Mouse (Mus musculus): ENCODE results near the gene Mgat5b. TPM values are rescaled to one million over a fixed set of nuclear protein-coding genes. Genes with fewer than 3 reads are reported as not detected.

Gene Mgat5b
- polyA plus RNA-seq, 1 experiment = not detected

DNA sequence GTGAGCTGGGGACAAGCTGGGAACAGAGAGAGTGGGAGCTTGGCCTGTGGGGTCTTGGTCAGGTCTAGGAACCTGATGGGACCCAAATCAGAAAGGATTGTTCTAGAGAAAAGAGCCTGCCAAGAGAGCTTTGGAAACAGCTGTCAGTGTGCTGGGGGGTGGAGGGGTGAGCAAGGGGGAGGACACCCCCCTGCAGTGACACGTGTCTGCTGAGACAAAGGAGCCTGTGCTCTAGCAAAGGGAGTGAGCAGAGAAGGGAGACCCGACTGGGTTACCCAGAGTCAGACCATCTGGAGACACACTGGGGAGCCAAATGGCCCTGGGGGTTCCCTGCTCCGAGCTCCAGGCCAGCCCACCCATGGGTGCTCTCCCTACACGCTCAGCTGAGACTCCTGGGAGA lies 54.2 kb downstream of the Mgat5b start:
- no peak overlapping the region for H3K27ac ChIP-seq (ENCODE audit: insufficient read depth, low read length)
- TF ChIP-seq CTCF (IDR thresholded peaks at IDR 0.05; ENCODE audit: extremely low read depth, insufficient read depth, insufficient read length, insufficient replicate concordance) (no peak), POLR2A (IDR thresholded peaks at IDR 0.05; ENCODE audit: low read depth, low read length) (no peak)
- no peaks in the 10 kb centered on the region for H3K36me3 ChIP-seq (ENCODE audit: control insufficient read depth, insufficient read depth, low read length)
- no peak for DNase-seq (ENCODE audit: low read depth in 1 of 2, low spot score in 2 of 2)
- no peak overlapping the region for H3K4me3 ChIP-seq (ENCODE audit: extremely low read depth, insufficient read depth, insufficient read length)
- WGBS = 83% methylated on average over 4 of the region's 4 CpGs
- H3K27me3 ChIP-seq (ENCODE audit: control insufficient read depth, insufficient read depth, low read length) = no peaks in the 10 kb centered on the region
- H3K4me1 ChIP-seq (ENCODE audit: control insufficient read depth, insufficient read depth, insufficient read length) = no peaks in the 10 kb centered on the region

DNA sequence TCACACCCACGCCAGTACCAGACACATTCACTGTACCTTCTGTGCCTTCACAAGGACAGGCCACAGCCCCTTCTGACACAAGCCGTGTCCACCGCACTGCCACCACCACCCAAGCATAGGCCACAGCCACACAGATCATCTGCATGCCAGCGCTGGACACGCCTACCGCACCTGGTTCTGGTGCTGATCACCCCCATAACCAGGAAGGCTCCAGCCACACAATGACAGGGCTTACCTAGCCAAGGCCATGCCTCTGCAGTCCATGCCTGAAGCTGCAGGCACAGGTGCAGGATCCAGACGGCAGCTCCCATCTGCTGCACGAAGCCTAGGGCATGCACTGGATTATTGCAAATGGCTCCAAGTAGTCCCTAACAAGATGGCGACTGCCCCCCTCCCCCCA lies 54.8 kb downstream of the Mgat5b start:
- TF ChIP-seq CTCF (IDR thresholded peaks at IDR 0.05; ENCODE audit: extremely low read depth, insufficient read depth, insufficient read length, insufficient replicate concordance) (no peak), POLR2A (IDR thresholded peaks at IDR 0.05; ENCODE audit: low read depth, low read length) (no peak)
- Histone ChIP-seq H3K4me3 (ENCODE audit: extremely low read depth, insufficient read depth, insufficient read length) (no peak overlapping the region), H3K27me3 (ENCODE audit: control insufficient read depth, insufficient read depth, low read length) (no peaks in the 10 kb centered on the region), H3K4me1 (ENCODE audit: control insufficient read depth, insufficient read depth, insufficient read length) (no peaks in the 10 kb centered on the region), H3K36me3 (ENCODE audit: control insufficient read depth, insufficient read depth, low read length) (no peaks in the 10 kb centered on the region), H3K27ac (ENCODE audit: insufficient read depth, low read length) (no peak overlapping the region)
- 92% methylated on average over 9 of the region's 9 CpGs for WGBS
- DNase-seq (ENCODE audit: low read depth in 1 of 2, low spot score in 2 of 2) = no peak

DNA sequence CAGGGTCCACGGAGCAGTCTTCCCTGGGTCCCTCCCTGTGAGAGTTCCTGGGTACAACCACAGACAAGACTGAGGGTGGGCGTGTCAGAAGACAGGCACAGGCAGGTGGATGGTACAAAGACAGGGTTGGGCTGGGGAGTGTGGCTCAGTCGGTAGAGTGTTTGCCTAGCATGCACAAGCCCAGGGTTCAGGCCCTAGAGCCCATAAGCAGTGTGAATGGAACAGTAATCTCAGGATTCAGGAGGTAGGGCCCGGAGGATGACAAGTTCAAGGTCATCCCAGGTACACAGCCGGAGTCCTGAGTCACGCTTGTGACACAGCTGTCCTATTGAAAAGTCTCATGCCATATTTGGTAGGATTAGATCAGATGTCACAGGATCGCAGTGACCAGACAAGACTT lies 55.7 kb downstream of the Mgat5b start:
- TF ChIP-seq POLR2A (IDR thresholded peaks at IDR 0.05; ENCODE audit: low read depth, low read length) = no peak
- TF ChIP-seq CTCF (IDR thresholded peaks at IDR 0.05; ENCODE audit: extremely low read depth, insufficient read depth, insufficient read length, insufficient replicate concordance) = no peak
- WGBS = 86% methylated on average over 7 of the region's 7 CpGs

GRCm38 (mm10) chr11:116980313-116980712 lies 61.6 kb downstream of the Mgat5b start:
- TF ChIP-seq CTCF (IDR thresholded peaks at IDR 0.05; ENCODE audit: extremely low read depth, insufficient read depth, insufficient read length, insufficient replicate concordance) (no peak), POLR2A (IDR thresholded peaks at IDR 0.05; ENCODE audit: low read depth, low read length) (no peak)
- H3K36me3 ChIP-seq (ENCODE audit: control insufficient read depth, insufficient read depth, low read length) = no peaks in the 10 kb centered on the region
- WGBS = 47% methylated on average over 5 of the region's 5 CpGs
- H3K4me1 ChIP-seq (ENCODE audit: control insufficient read depth, insufficient read depth, insufficient read length) = no peaks in the 10 kb centered on the region
- H3K27ac ChIP-seq (ENCODE audit: insufficient read depth, low read length) = no peak overlapping the region
- DNase-seq (ENCODE audit: low read depth in 1 of 2, low spot score in 2 of 2) = no peak
- no peaks in the 10 kb centered on the region for H3K27me3 ChIP-seq (ENCODE audit: control insufficient read depth, insufficient read depth, low read length)
- H3K4me3 ChIP-seq (ENCODE audit: extremely low read depth, insufficient read depth, insufficient read length) = no peak overlapping the region

More for the DNA sequence above, 55.7 kb downstream of the Mgat5b start:
- H3K4me3 ChIP-seq (ENCODE audit: extremely low read depth, insufficient read depth, insufficient read length) = no peak overlapping the region
- no peaks in the 10 kb centered on the region for H3K36me3 ChIP-seq (ENCODE audit: control insufficient read depth, insufficient read depth, low read length)
- H3K27ac ChIP-seq (ENCODE audit: insufficient read depth, low read length) = no peak overlapping the region
- no peak for DNase-seq (ENCODE audit: low read depth in 1 of 2, low spot score in 2 of 2)
- H3K27me3 ChIP-seq (ENCODE audit: control insufficient read depth, insufficient read depth, low read length) = no peaks in the 10 kb centered on the region
- H3K4me1 ChIP-seq (ENCODE audit: control insufficient read depth, insufficient read depth, insufficient read length) = no peaks in the 10 kb centered on the region

- no peak for DNase-seq (ENCODE audit: low read depth in 1 of 2, low spot score in 2 of 2)
- Histone ChIP-seq H3K4me1 (ENCODE audit: control insufficient read depth, insufficient read depth, insufficient read length) (no peaks in the 10 kb centered on the region), H3K27me3 (ENCODE audit: control insufficient read depth, insufficient read depth, low read length) (no peaks in the 10 kb centered on the region), H3K36me3 (ENCODE audit: control insufficient read depth, insufficient read depth, low read length) (no peaks in the 10 kb centered on the region), H3K4me3 (ENCODE audit: extremely low read depth, insufficient read depth, insufficient read length) (no peak overlapping the region), H3K27ac (ENCODE audit: insufficient read depth, low read length) (no peak overlapping the region)
- TF ChIP-seq CTCF (IDR thresholded peaks at IDR 0.05; ENCODE audit: extremely low read depth, insufficient read depth, insufficient read length, insufficient replicate concordance) (no peak), POLR2A (IDR thresholded peaks at IDR 0.05; ENCODE audit: low read depth, low read length) (no peak)
- WGBS = 57% methylated on average over 4 of the region's 4 CpGs
These were observed 63.9 kb downstream of the Mgat5b start for GRCm38 (mm10) chr11:116982543-116982942.

DNA sequence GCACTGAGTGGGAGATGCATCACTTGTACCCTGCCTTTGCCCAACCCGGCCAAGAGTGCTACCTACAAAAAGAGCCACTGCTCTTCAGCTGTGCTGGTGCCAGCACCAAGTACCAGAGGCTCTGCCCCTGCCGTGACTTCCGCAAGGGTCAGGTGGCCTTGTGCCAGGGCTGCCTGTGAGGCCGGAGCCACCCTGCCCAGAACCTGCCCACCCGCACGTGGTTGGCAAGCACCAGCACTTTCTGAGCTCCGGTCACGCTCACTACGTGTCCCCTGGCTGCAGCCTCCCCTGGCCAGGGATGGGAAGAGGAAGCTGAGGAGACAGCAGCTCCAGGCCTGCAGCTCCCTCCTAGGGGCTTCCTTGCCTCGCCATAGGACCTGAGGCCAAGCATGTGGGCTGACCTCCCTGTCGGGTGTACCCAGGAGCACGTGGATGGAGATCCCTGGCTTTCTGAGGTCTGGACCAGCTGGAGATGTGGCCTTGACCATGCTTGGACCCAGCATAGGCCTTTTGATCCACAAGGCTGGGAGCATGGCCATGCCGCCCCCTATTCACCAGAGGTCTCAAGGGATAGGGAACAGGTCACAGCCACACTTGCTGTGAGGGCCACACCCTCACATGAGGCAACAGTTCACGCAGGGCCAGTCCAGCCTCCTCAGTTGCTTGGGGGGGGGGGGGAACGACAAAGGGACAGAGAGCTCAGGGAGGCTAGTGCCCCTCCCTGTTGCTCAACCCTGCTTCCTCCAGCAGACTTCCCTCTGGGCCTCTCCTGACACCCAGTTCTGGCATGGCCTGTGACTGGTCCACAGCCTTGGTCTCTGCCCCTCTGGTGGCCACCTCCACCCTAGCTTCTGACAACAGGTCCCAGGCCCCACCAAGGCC lies 67.1 kb downstream of the Mgat5b start:
- WGBS = 73% methylated on average over 14 of the region's 15 CpGs
- no peaks in the 10 kb centered on the region for H3K4me1 ChIP-seq (ENCODE audit: control insufficient read depth, insufficient read depth, insufficient read length)
- DNase-seq (ENCODE audit: low read depth in 1 of 2, low spot score in 2 of 2) = no peak
- H3K27me3 ChIP-seq (ENCODE audit: control insufficient read depth, insufficient read depth, low read length) = no peaks in the 10 kb centered on the region
- H3K36me3 ChIP-seq (ENCODE audit: control insufficient read depth, insufficient read depth, low read length) = no peaks in the 10 kb centered on the region
- no peak overlapping the region for H3K4me3 ChIP-seq (ENCODE audit: extremely low read depth, insufficient read depth, insufficient read length)
- TF ChIP-seq POLR2A (IDR thresholded peaks at IDR 0.05; ENCODE audit: low read depth, low read length) = no peak
- TF ChIP-seq CTCF (IDR thresholded peaks at IDR 0.05; ENCODE audit: extremely low read depth, insufficient read depth, insufficient read length, insufficient replicate concordance) = no peak
- H3K27ac ChIP-seq (ENCODE audit: insufficient read depth, low read length) = no peak overlapping the region

DNA sequence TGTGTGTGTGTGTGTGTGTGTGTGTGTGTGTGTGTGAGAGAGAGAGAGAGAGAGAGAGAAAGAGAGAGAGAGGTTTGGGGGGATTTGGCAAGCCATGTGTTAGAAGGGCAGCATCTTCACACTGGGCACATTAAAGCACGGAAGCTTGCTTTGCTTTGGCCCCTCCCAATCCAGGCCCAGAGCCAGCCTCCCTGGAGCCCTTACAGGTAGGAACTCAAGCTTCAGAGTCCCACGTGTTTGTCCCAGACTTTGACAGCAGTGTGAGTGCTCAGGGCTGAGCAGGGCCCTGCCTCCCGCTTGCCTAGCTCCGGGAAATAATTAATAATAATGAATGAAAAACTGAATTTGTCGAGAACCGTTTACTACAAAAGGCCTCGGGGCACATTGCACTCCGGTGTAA lies 69.5 kb downstream of the Mgat5b start:
- Histone ChIP-seq H3K4me1 (ENCODE audit: control insufficient read depth, insufficient read depth, insufficient read length) (no peaks in the 10 kb centered on the region), H3K4me3 (ENCODE audit: extremely low read depth, insufficient read depth, insufficient read length) (no peak overlapping the region), H3K27ac (ENCODE audit: insufficient read depth, low read length) (no peak overlapping the region), H3K36me3 (ENCODE audit: control insufficient read depth, insufficient read depth, low read length) (no peaks in the 10 kb centered on the region), H3K27me3 (ENCODE audit: control insufficient read depth, insufficient read depth, low read length) (no peaks in the 10 kb centered on the region)
- TF ChIP-seq CTCF (IDR thresholded peaks at IDR 0.05; ENCODE audit: extremely low read depth, insufficient read depth, insufficient read length, insufficient replicate concordance) (no peak), POLR2A (IDR thresholded peaks at IDR 0.05; ENCODE audit: low read depth, low read length) (no peak)
- DNase-seq (ENCODE audit: low read depth in 1 of 2, low spot score in 2 of 2) = no peak
- 76% methylated on average over 8 of the region's 8 CpGs for WGBS
